In the genomic region with DNA sequence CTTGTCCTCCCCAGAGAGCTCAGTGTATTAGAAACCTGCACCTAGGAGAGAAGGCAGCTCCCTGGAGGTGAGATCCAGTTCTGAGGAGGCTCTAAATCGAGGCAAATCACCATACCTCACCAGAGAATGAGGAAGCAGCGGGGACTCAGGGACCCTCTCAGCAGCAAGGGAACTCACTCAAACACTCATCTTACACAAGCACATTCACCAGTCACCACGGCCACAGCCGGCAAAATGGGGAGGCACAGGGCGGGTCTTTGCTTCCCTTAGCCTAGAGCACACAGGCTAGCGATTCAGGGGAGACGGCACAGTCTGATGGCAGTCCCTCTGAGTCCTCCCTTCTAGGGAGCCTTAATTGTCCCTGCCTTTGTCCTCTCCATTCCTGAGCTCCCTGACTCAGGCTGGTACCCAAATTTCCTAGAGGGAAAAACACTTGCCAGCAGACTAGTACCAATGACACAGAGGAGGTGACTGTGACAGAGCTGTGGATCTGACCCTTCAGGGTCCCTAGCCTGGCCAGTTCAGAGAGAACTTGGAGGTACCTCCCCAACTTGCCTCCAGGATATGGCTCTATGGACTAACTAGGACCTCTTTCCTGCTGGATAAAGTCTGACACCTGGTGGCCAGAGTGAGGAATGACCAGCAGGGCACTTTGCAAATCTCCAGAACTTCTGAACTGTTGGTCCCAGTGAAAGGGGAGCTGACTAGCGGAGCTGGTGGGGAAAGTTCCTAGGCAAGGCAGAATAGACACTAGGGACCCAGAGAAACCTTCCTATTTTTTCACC, we compare ENCODE assay signal across 8 mouse cellular contexts. TPM values are rescaled to one million over a fixed set of nuclear protein-coding genes. Genes with fewer than 3 reads are reported as not detected.
DNase-seq lines count a peak whose midpoint lies in the region; ATAC-seq and TF ChIP-seq lines count a peak whose summit lies in the region.

No protein-coding gene starts in this region.

- peaks cover 10% of the 10 kb centered on the region; the same call in 1 of the 2 replicates for H3K27me3 ChIP-seq in heart, embryonic 11.5 days (ENCODE audit: control insufficient read depth, insufficient read depth, low read length)
- no peaks in the 10 kb centered on the region for H3K27me3 ChIP-seq in heart, postnatal 0 days (ENCODE audit: control insufficient read depth, insufficient read depth, low read length)
- peaks cover 23% of the 10 kb centered on the region for H3K27me3 ChIP-seq in megakaryocyte, embryonic 14.5 days (replicated peaks)

- WGBS in heart, embryonic 11.5 days (ENCODE audit: insufficient replicate concordance): 17% methylated on average over 8 of the region's 8 CpGs
- WGBS in heart, postnatal 0 days: 13% methylated on average over 8 of the region's 8 CpGs

- peaks cover 7% of the 10 kb centered on the region; the same call in 1 of the 2 replicates for H3K4me1 ChIP-seq in heart, embryonic 11.5 days (ENCODE audit: control insufficient read depth, insufficient read depth, low read length)
- H3K4me1 ChIP-seq in heart, postnatal 0 days (ENCODE audit: control insufficient read depth, insufficient read depth): peaks cover 5% of the 10 kb centered on the region; the same call in 1 of the 2 replicates
- peaks cover 85% of the 10 kb centered on the region for H3K4me1 ChIP-seq in megakaryocyte, embryonic 14.5 days

- ATAC-seq in heart, embryonic 11.5 days (replicated peaks; ENCODE audit: insufficient number of reproducible peaks, low FRiP score, low TSS enrichment): no peak
- ATAC-seq in heart, postnatal 0 days (ENCODE audit: insufficient read depth, low read depth): peak; percentile 31

- DNase-seq in heart, adult 11 months: peak; percentile 96
- peak; percentile 61 for DNase-seq in WW6 (ENCODE audit: low read depth, low spot score)
- DNase-seq in embryo, embryonic 11.5 days (ENCODE audit: low read depth, low spot score): peak; percentile 79
- DNase-seq in heart, postnatal 0 days (ENCODE audit: low spot score): peak; percentile 92
- peak; percentile 76 to 77 for DNase-seq in layer of hippocampus, adult 2 months (ENCODE audit: low spot score in 2 of 2)
- peak; percentile 75 to 81 for DNase-seq in spleen, postnatal 36 days (ENCODE audit: low spot score in 2 of 2)

- H3K27ac ChIP-seq in heart, embryonic 11.5 days (ENCODE audit: low read depth, low read length): no peak overlapping the region
- no peak overlapping the region for H3K27ac ChIP-seq in heart, postnatal 0 days (ENCODE audit: low read depth)
- no peak overlapping the region for H3K27ac ChIP-seq in layer of hippocampus, adult 2 months

- no peak for TF ChIP-seq EP300 in heart, postnatal 0 days (IDR thresholded peaks at IDR 0.05; ENCODE audit: low read depth)

- H3K4me2 ChIP-seq in heart, embryonic 11.5 days: no peak overlapping the region
- H3K4me2 ChIP-seq in heart, postnatal 0 days (ENCODE audit: low read depth, low read length): no peak overlapping the region

- H3K9me3 ChIP-seq in heart, embryonic 11.5 days (replicated peaks; ENCODE audit: control insufficient read depth, low read length): no peaks in the 10 kb centered on the region
- no peaks in the 10 kb centered on the region for H3K9me3 ChIP-seq in heart, postnatal 0 days (replicated peaks; ENCODE audit: control insufficient read depth, low read length)
- no peaks in the 10 kb centered on the region for H3K9me3 ChIP-seq in megakaryocyte, embryonic 14.5 days

- no peaks in the 10 kb centered on the region for H3K36me3 ChIP-seq in heart, embryonic 11.5 days (ENCODE audit: control insufficient read depth, insufficient read depth, low read length)
- H3K36me3 ChIP-seq in heart, postnatal 0 days (replicated peaks; ENCODE audit: control insufficient read depth, insufficient read depth, low read length): no peaks in the 10 kb centered on the region
- H3K36me3 ChIP-seq in megakaryocyte, embryonic 14.5 days (replicated peaks; ENCODE audit: low read length): peaks cover 6% of the 10 kb centered on the region

- no peak overlapping the region for H3K9ac ChIP-seq in heart, embryonic 11.5 days (ENCODE audit: low read depth, low read length)
- H3K9ac ChIP-seq in heart, postnatal 0 days (replicated peaks; ENCODE audit: low read depth, low read length): no peak overlapping the region

- H3K4me3 ChIP-seq in heart, embryonic 11.5 days (ENCODE audit: low read depth, low read length): no peak overlapping the region
- no peak overlapping the region for H3K4me3 ChIP-seq in heart, postnatal 0 days (ENCODE audit: low read depth, low read length)
- H3K4me3 ChIP-seq in layer of hippocampus, adult 2 months: no peak overlapping the region
- peak overlapping the region; percentile 16 for H3K4me3 ChIP-seq in megakaryocyte, embryonic 14.5 days (replicated peaks)

- TF ChIP-seq CTCF in heart, postnatal 0 days (IDR thresholded peaks at IDR 0.05; ENCODE audit: low read depth): peak; percentile 98
- peak; percentile 99 for TF ChIP-seq CTCF in layer of hippocampus, adult 2 months (conservative IDR thresholded peaks at IDR 0.05)

RNA-seq across cellular contexts. Expression of a gene that starts 3.6 kb away (rescaled TPM):
- polyA plus RNA-seq in heart, embryonic 11.5 days (2014; fragmentation: Nextera tagmentation; extraction: Ambion mirVana): 17.4 and 19.5 TPM in 2 replicates
- total RNA-seq in heart, postnatal 0 days (2014; rRNA removed; ENCODE audit: low replicate concordance): 18.6 and 30.8 TPM in 2 replicates
- polyA plus RNA-seq in heart, postnatal 0 days (2015; fragmentation: Nextera tagmentation; extraction: Ambion mirVana): 23.0 and 27.9 TPM in 2 replicates
- total RNA-seq in layer of hippocampus, adult 2 months (2021): 10 to 100 TPM; 16.7 to 18.2 TPM
- 67.5 and 91.7 TPM in 2 replicates for polyA plus RNA-seq in megakaryocyte, embryonic 14.5 days (2012; ENCODE audit: insufficient read depth, low replicate concordance)

RNA-seq across cellular contexts. Expression of a gene that starts 13.9 kb away (rescaled TPM):
- not detected in 2 replicates for polyA plus RNA-seq in heart, embryonic 11.5 days (2014; fragmentation: Nextera tagmentation; extraction: Ambion mirVana)
- not detected in 2 replicates for total RNA-seq in heart, postnatal 0 days (2014; rRNA removed; ENCODE audit: low replicate concordance)
- not detected in 2 replicates for polyA plus RNA-seq in heart, postnatal 0 days (2015; fragmentation: Nextera tagmentation; extraction: Ambion mirVana)
- total RNA-seq in layer of hippocampus, adult 2 months (2021): not detected
- 8.5 and 73.0 TPM in 2 replicates for polyA plus RNA-seq in megakaryocyte, embryonic 14.5 days (2012; ENCODE audit: insufficient read depth, low replicate concordance)

RNA-seq across cellular contexts. Expression of a gene that starts 14.0 kb away (rescaled TPM):
- polyA plus RNA-seq in heart, embryonic 11.5 days (2014; fragmentation: Nextera tagmentation; extraction: Ambion mirVana): 1.2 and 2.5 TPM in 2 replicates
- total RNA-seq in heart, postnatal 0 days (2014; rRNA removed; ENCODE audit: low replicate concordance): 3.4 and 14.7 TPM in 2 replicates
- 0.67 and 0.91 TPM in 2 replicates for polyA plus RNA-seq in heart, postnatal 0 days (2015; fragmentation: Nextera tagmentation; extraction: Ambion mirVana)
- under 1 TPM; 0.61 to 0.76 TPM for total RNA-seq in layer of hippocampus, adult 2 months (2021)
- polyA plus RNA-seq in megakaryocyte, embryonic 14.5 days (2012; ENCODE audit: insufficient read depth, low replicate concordance): 0.09 and 2.0 TPM in 2 replicates

RNA-seq across cellular contexts. Expression of a gene that starts 26.6 kb away (rescaled TPM):
- polyA plus RNA-seq in heart, embryonic 11.5 days (2014; fragmentation: Nextera tagmentation; extraction: Ambion mirVana): 20.6 and 24.1 TPM in 2 replicates
- total RNA-seq in heart, postnatal 0 days (2014; rRNA removed; ENCODE audit: low replicate concordance): 9.5 and 12.3 TPM in 2 replicates
- 9.5 and 9.7 TPM in 2 replicates for polyA plus RNA-seq in heart, postnatal 0 days (2015; fragmentation: Nextera tagmentation; extraction: Ambion mirVana)
- total RNA-seq in layer of hippocampus, adult 2 months (2021): 1 to 10 TPM; 8.1 to 8.7 TPM
- 22.1 and 24.3 TPM in 2 replicates for polyA plus RNA-seq in megakaryocyte, embryonic 14.5 days (2012; ENCODE audit: insufficient read depth, low replicate concordance)

RNA-seq across cellular contexts. Expression of a gene that starts 36.2 kb away (rescaled TPM):
- 749 and 760 TPM in 2 replicates for polyA plus RNA-seq in heart, embryonic 11.5 days (2014; fragmentation: Nextera tagmentation; extraction: Ambion mirVana)
- total RNA-seq in heart, postnatal 0 days (2014; rRNA removed; ENCODE audit: low replicate concordance): 808 and 961 TPM in 2 replicates
- 738 and 763 TPM in 2 replicates for polyA plus RNA-seq in heart, postnatal 0 days (2015; fragmentation: Nextera tagmentation; extraction: Ambion mirVana)
- total RNA-seq in layer of hippocampus, adult 2 months (2021): 100 to 1,000 TPM; 263 to 276 TPM
- 268 and 792 TPM in 2 replicates for polyA plus RNA-seq in megakaryocyte, embryonic 14.5 days (2012; ENCODE audit: insufficient read depth, low replicate concordance)
